Mouse (Mus musculus) brain, embryonic 14.5 days (tissue): ENCODE measurements around the gene Tuba1c.

Experiments
- CTCF ChIP-seq: fragments of 200-500 bp; IDR thresholded peaks from 2 replicates; pipeline ENCODE4 v1.5.1; 2012; ENCODE audit warnings: inconsistent platforms, mild to moderate bottlenecking, moderate library complexity, borderline replicate concordance; ENCODE audit not compliant: insufficient read depth, insufficient read length; ENCODE audit errors: extremely low read depth
- POLR2A ChIP-seq: fragments of 200-500 bp; IDR thresholded peaks from 2 replicates; pipeline ENCODE4 v1.6.1; 2012; ENCODE audit warnings: mild to moderate bottlenecking, inconsistent platforms, borderline replicate concordance; ENCODE audit not compliant: poor library complexity, insufficient read depth, insufficient read length, severe bottlenecking; ENCODE audit errors: extremely low read depth

- TF ChIP-seq CTCF (peak; percentile 42; the same call in 1 of the 2 replicates), POLR2A (no peak)
Measured at GRCm38 (mm10) chr15:99087253-99088075, 57.8 kb downstream of the Tuba1c start, which contains the start of gene C1ql4.
